ENCODE assay signal across 8 mouse cellular contexts in the genomic region with DNA sequence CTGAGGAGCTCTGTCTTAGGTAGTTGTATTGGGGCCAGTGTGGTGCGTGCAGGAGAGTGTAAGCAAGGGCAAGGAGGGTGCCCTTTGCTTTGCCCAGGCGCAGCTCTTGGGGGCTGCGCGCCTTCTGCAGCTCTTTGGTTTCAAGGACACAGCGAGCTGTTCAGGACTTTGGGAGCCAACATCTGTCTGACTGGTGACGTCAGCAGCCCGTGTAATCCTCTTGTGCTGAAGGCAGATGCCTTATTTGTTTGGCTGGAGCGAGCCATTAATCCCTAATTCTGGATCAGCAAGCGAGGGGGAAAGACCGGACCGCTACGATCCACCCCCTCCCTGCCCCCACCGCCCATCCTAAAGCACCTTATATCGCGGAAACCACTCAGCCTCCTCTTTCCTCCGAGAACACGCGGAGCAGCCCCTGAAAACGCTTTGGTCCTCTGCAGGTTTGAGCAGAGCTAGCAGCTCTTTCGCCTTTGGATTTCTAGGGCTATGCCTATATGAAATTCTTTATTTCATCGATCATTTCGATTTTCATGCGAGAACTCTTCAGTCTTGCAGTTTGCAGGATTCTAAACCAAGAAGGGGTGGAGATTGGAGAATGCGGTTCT.
DNase-seq lines count a peak whose midpoint lies in the region; ATAC-seq lines count a peak whose summit lies in the region.

No protein-coding gene starts in this region.

- no peak overlapping the region for H3K27ac ChIP-seq in heart, embryonic 14.5 days (replicated peaks in 1 of 2; ENCODE audit: control insufficient read depth in 1 of 2, insufficient read depth in 1 of 2, low read depth in 2 of 2, low read length in 2 of 2)
- H3K27ac ChIP-seq in embryonic facial prominence, embryonic 11.5 days (replicated peaks; ENCODE audit: low read depth, low read length): 0 out of 2 replicates have a peak overlapping the region, but pooled peaks have one; percentile 28
- no peak overlapping the region for H3K27ac ChIP-seq in intestine, embryonic 15.5 days
- peak overlapping the region; percentile 98 for H3K27ac ChIP-seq in midbrain, embryonic 16.5 days (ENCODE audit: low read length)

- no peak overlapping the region for H3K9ac ChIP-seq in heart, embryonic 14.5 days (ENCODE audit: low read length)
- peak overlapping the region; percentile 55 for H3K9ac ChIP-seq in embryonic facial prominence, embryonic 11.5 days (replicated peaks; ENCODE audit: low read length)
- H3K9ac ChIP-seq in intestine, embryonic 15.5 days: no peak overlapping the region
- peak overlapping the region; percentile 83 for H3K9ac ChIP-seq in midbrain, embryonic 16.5 days (ENCODE audit: low read depth, low read length)

- no peak for ATAC-seq in heart, embryonic 14.5 days (ENCODE audit: insufficient number of reproducible peaks, insufficient read depth, low FRiP score, low read depth)
- peak; percentile 51; the same call in 1 of the 2 replicates for ATAC-seq in embryonic facial prominence, embryonic 11.5 days (replicated peaks; ENCODE audit: insufficient number of reproducible peaks, low FRiP score, low TSS enrichment, low read depth)
- ATAC-seq in intestine, embryonic 15.5 days: no peak
- ATAC-seq in midbrain, embryonic 16.5 days: peak; percentile 74

- peaks cover 84% of the 10 kb centered on the region for H3K27me3 ChIP-seq in heart, embryonic 14.5 days (ENCODE audit: control insufficient read depth, insufficient read depth, low read length)
- peaks cover 45% of the 10 kb centered on the region for H3K27me3 ChIP-seq in embryonic facial prominence, embryonic 11.5 days (ENCODE audit: control insufficient read depth, insufficient read depth, low read length)
- peaks cover 56% of the 10 kb centered on the region for H3K27me3 ChIP-seq in intestine, embryonic 15.5 days (replicated peaks)
- no peaks in the 10 kb centered on the region for H3K27me3 ChIP-seq in midbrain, embryonic 16.5 days (ENCODE audit: control insufficient read depth, insufficient read depth, low read depth, low read length)

- no peaks in the 10 kb centered on the region for H3K36me3 ChIP-seq in heart, embryonic 14.5 days (ENCODE audit: control insufficient read depth, insufficient read depth, low read length)
- no peaks in the 10 kb centered on the region for H3K36me3 ChIP-seq in embryonic facial prominence, embryonic 11.5 days (replicated peaks; ENCODE audit: control insufficient read depth, insufficient read depth, low read depth, low read length)
- H3K36me3 ChIP-seq in intestine, embryonic 15.5 days: no peaks in the 10 kb centered on the region
- peaks cover 4% of the 10 kb centered on the region; the same call in 1 of the 2 replicates for H3K36me3 ChIP-seq in midbrain, embryonic 16.5 days (ENCODE audit: control insufficient read depth, insufficient read depth, low read length)

- H3K4me2 ChIP-seq in heart, embryonic 14.5 days (ENCODE audit: low read length): peak overlapping the region; percentile 53
- peak overlapping the region; percentile 47 for H3K4me2 ChIP-seq in embryonic facial prominence, embryonic 11.5 days (ENCODE audit: low read depth, low read length)
- peak overlapping the region; percentile 50 for H3K4me2 ChIP-seq in intestine, embryonic 15.5 days (replicated peaks)
- H3K4me2 ChIP-seq in midbrain, embryonic 16.5 days (ENCODE audit: low read length): peak overlapping the region; percentile 82

- H3K9me3 ChIP-seq in heart, embryonic 14.5 days (ENCODE audit: control insufficient read depth, low read length): no peaks in the 10 kb centered on the region
- no peaks in the 10 kb centered on the region for H3K9me3 ChIP-seq in embryonic facial prominence, embryonic 11.5 days (replicated peaks; ENCODE audit: control insufficient read depth, low read length)
- H3K9me3 ChIP-seq in intestine, embryonic 15.5 days: no peaks in the 10 kb centered on the region
- no peaks in the 10 kb centered on the region for H3K9me3 ChIP-seq in midbrain, embryonic 16.5 days (replicated peaks; ENCODE audit: control insufficient read depth, low read length, poor library complexity, severe bottlenecking)

- WGBS in heart, embryonic 14.5 days: under 1% methylated on average over 24 of the region's 24 CpGs
- WGBS in embryonic facial prominence, embryonic 11.5 days: under 1% methylated on average over 24 of the region's 24 CpGs
- under 1% methylated on average over 24 of the region's 24 CpGs for WGBS in intestine, embryonic 15.5 days
- under 1% methylated on average over 24 of the region's 24 CpGs for WGBS in midbrain, embryonic 16.5 days

- peaks cover 0 to 6% of the 10 kb centered on the region in 2 experiments; a peak in 2 of 4 replicates for H3K4me1 ChIP-seq in heart, embryonic 14.5 days (ENCODE audit: control insufficient read depth in 2 of 2, insufficient read depth in 2 of 2, low read length in 2 of 2)
- H3K4me1 ChIP-seq in embryonic facial prominence, embryonic 11.5 days (ENCODE audit: control insufficient read depth, insufficient read depth, low read length): no peaks in the 10 kb centered on the region
- peaks cover 6% of the 10 kb centered on the region; the same call in 1 of the 2 replicates for H3K4me1 ChIP-seq in intestine, embryonic 15.5 days (replicated peaks)
- no peaks in the 10 kb centered on the region for H3K4me1 ChIP-seq in midbrain, embryonic 16.5 days (ENCODE audit: control insufficient read depth, insufficient read depth, low read length)

- peak overlapping the region in 1 of 2 experiments; percentile 33; a peak in 3 of 4 replicates for H3K4me3 ChIP-seq in heart, embryonic 14.5 days (ENCODE audit: control insufficient read depth in 1 of 2, insufficient read depth in 1 of 2, low read depth in 1 of 2, low read length in 2 of 2)
- H3K4me3 ChIP-seq in embryonic facial prominence, embryonic 11.5 days (ENCODE audit: low read depth, low read length): peak overlapping the region; percentile 33
- H3K4me3 ChIP-seq in intestine, embryonic 15.5 days (replicated peaks): peak overlapping the region; percentile 23
- H3K4me3 ChIP-seq in midbrain, embryonic 16.5 days (ENCODE audit: low read depth, low read length): peak overlapping the region; percentile 57

- DNase-seq in heart, adult 8-10 months (ENCODE audit: low spot score): no peak
- DNase-seq in embryonic facial prominence, embryonic 11.5 days (ENCODE audit: low spot score): peak; percentile 49
- no peak for DNase-seq in Muller cell, postnatal 12 days (ENCODE audit: inconsistent ontology term)
- DNase-seq in spleen, postnatal 36 days (ENCODE audit: low spot score in 2 of 2): no peak
- DNase-seq in gastrocnemius, adult 18-20 months (ENCODE audit: low spot score): no peak

Comparison
In these comparisons a context has a peak if more than half of its experiments do, and no peak if none do; other contexts are left out.
1. ATAC-seq: peak in embryonic facial prominence, embryonic 11.5 days (single experiment) and midbrain, embryonic 16.5 days (single experiment); none in heart, embryonic 14.5 days (single experiment) and intestine, embryonic 15.5 days (single experiment).
2. H3K27ac ChIP-seq: peak in embryonic facial prominence, embryonic 11.5 days (single experiment) and midbrain, embryonic 16.5 days (single experiment); none in heart, embryonic 14.5 days (0 of 2) and intestine, embryonic 15.5 days (single experiment).
3. H3K9ac ChIP-seq: peak in embryonic facial prominence, embryonic 11.5 days (single experiment) and midbrain, embryonic 16.5 days (single experiment); none in heart, embryonic 14.5 days (single experiment) and intestine, embryonic 15.5 days (single experiment).
4. Peak in every context shown above with its lines, with median percentiles within 50 percentile points of each other: H3K4me2 ChIP-seq.